Mouse (Mus musculus) mammary gland, adult 2 months (tissue): Measurements from ENCODE around the gene Fam221a. TPM values are rescaled to one million over a fixed set of nuclear protein-coding genes. Genes with fewer than 3 reads are reported as not detected.

ENCODE experiments used
- polyA plus RNA-seq: library from polyadenylated mRNA; depleted of rRNA; stranded (reverse); fragments of >200 nt; gene quantifications from 2 replicates; pipeline ENCODE4 v1.2.3, GENCODE M21; 2012; ENCODE audit warnings: low replicate concordance; rRNA removed

Fam221a gene
- polyA plus RNA-seq, result 2.7 and 3.0 TPM in 2 replicates

DNA sequence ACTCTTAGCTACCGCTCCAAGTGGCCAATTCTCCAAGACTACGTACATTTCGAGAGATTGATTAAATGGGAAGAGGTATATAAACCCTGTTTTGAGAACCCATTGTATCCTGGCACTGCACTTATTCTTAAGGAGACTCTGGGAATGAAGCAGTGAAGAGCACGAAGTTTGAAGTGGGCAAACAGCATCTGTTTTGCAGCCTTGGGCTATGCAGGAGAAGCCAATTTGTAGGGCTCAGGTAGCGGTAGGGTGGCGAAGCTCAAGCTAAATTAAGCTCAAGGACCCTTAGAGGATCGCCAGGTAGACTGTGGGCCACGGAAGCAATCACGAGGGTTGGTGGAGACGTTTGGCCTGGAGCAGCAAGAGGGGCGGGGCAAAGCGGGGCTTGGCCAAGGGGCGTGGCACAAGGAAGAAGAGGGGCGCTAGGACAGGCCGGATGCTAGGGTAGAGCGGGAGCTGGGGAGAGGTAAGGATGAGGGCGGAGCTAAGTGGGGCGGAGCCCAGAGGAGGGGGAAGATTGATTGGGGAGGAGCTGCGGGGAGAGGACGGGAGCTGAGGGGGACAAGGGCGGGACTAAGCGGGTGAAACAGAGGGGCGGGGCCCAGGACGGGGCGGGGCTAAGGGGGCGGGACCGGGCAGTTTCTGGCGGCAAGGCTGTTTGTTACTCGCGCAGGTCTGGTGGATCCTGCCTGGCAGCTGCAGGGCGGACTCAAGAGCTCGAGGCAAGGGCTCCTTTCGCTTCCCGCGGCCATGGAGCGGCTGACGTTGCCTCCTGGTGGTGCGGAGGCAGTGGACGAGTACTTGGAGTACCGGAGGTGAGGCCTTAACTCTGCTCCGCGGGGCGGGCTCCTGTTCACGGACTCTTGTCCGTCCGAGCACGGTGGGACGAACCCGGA is at the start of gene Fam221a:
Gene Fam221a (plus strand): TSS at position 581 of the 896 bp plus-strand sequence.

DNA sequence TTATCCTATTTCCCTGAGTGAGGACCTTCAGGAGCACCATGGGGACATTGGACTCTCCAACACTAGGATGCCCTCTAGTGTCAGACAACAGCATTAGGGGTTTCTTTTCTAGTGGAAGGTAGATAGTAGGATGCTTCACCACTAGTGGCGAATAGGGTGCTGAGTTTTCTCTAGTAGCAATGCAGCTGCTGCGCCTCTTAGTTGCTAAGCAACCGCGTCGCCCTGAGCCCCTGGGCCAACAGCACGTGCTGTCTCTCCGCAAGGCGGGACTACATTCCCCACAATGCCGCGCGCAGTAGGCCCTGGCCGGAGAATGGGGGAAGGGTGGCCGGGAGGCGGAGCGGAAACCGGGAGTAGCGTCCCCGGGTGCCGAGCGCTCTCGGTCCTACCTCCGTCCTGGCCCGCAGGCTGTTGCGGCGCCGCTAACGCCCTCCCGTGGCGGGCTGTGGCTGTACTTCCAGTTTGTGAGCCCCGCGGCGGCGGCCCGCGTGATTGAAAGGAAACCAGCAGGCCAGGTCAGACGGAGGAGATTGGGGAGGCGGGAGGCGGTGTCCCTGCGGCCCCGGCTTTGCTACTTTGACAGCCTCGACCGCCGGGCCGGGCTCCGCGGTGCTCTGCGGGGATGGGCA is 48.5 kb upstream of the Fam221a start, which contains the start of gene Ccdc126:
Gene Ccdc126 (plus strand): TSS at position 309 of the 629 bp plus-strand sequence.

GRCm38 (mm10) chr6:49395316-49395715 is 27.8 kb downstream of the Fam221a start, which contains the start of gene Stk31:
Gene Stk31, plus strand, starts transcription at chr6:49395604.

Other genes with a start within 250 kb of the Fam221a start
- 0.11 and 0.14 TPM in 2 replicates for gene Igf2bp3, start 152.8 kb upstream of the Fam221a start, polyA plus RNA-seq
- gene Tra2a, start 103.7 kb upstream of the Fam221a start, polyA plus RNA-seq, result 23.8 and 35.6 TPM in 2 replicates
- gene Ccdc126, start 48.5 kb upstream of the Fam221a start, polyA plus RNA-seq, result 2.5 and 2.8 TPM in 2 replicates
- 0.09 TPM in 1 of 2 replicates, not detected in the other for gene Stk31, start 27.9 kb downstream of the Fam221a start, polyA plus RNA-seq